Mouse (Mus musculus): Measurements from ENCODE around the gene Cdk10.
"Not testable (repeated sequence)": the region's sequence is repeated elsewhere in the genome, so short reads cannot be mapped to it uniquely, and the experiment has no call there.

The Cdk10 gene

GRCm38 (mm10) chr8:123233760-123234159 lies 9.1 kb downstream of the Cdk10 start:
- DNase-seq, result no peak

DNA sequence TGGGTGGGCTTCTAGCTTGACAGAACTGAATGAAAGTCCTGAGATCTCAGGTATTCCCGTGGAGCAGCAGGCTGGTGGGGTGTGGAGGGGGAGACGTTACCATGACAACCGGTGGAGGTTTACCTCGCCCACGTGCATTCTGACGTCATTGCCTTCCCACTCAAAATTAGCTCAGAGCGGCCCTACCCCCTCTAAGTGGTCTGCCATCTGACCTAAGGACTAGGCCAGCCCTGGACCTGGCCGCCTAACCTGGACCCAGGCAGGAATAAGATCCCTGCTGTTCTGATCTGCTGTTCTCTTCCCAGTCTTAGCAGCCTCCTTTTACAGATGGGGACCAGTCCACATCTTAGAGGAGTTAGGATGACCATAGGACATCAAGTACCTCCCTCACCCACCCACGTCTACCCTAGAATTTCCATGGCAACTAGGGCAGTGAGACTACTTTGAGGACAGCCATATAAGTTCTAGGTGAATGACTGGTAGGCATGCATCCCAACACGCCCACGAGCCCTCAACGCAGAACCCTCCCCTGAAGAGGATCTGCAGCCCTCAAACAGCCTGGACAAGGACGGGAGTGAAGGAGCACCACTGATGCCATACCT lies 10.4 kb downstream of the Cdk10 start:
- DNase-seq, result no peak

GRCm38 (mm10) chr8:123235520-123236497 lies 11.2 kb downstream of the Cdk10 start, which contains the start of gene Spata2l:
Spata2l (minus strand) TSS chr8:123236233.
- peak; percentile 95 for DNase-seq

DNA sequence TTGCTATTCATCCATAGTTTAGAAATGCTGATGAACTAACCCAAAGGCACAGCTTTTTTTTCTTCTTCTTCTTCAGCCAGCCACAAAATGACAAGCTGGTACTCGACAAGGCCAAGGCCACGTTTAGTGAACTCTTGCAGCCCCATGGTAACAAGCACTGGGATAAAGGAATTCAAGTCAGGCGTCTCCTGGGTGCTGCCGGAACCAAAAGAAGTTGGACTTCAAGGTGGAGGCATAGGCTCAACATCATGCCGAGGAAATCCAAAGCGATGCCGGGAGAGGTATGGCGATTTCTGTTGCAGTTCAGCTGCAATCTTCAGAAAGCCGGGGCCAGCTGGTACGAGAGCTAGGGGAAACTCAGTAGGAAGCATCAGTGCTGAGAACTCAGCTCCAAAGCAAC lies 14.8 kb downstream of the Cdk10 start:
- DNase-seq, result no peak

DNA sequence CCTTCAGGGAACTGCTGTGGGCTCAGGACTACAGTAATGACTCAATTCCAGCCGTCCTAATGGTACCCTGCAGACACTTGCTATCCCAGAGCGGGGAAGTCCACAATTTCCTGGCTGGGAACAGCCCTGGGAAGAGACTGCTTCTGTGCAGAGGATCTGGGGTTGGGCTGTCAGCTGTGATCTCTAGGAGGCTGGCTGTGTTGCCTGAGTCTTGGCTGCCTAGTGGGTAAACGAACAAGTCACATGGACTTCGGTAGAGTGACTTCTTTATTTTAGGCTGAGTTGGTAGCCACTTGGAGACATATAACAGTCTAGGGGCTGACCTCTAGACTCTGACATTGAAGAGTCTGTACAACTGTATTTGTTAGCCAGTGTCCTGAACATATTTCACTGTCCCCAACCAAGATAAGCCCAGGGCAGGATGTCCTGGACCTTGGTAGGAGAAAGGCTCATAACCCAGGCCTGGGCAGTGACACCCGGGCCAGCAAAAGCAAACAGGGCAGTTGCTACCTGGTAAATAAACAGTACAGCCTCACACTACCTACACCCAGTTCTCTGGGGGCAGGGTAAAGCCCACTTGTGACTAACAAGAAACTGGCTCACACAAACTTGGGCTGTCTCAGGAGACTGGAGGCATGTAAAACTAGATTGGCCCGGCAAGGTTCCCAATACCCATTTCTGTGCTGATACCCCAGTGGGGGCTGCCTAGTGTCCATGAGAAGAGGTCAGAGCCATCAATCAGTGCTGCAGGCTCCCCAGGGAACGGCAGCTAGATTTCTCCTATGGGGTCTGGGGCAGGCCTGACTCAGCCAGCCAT lies 17.7 kb downstream of the Cdk10 start:
- no peak for DNase-seq

DNA sequence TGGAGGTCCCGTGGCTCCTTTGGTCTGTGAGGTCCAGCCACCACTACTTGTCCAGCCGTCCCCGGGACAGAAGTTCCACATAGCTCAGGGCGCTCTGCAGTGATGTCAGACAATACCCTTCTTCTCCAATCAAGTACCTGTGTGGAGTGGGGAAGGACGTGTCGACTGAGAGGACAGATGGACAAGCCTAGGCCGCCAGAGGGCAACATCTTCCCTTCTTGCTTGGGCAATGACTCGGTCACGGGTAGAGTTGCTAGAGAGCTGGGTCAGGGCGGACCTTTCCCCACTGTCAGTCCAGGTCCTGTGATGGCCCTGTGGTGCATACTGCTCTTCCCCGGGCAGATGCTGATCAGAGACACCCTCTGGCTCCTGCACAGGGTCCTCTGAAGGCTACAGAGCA lies 18.4 kb downstream of the Cdk10 start:
- DNase-seq, result no peak

GRCm38 (mm10) chr8:123244382-123244781 lies 19.7 kb downstream of the Cdk10 start:
- DNase-seq, result peak; percentile 63 to 68

DNA sequence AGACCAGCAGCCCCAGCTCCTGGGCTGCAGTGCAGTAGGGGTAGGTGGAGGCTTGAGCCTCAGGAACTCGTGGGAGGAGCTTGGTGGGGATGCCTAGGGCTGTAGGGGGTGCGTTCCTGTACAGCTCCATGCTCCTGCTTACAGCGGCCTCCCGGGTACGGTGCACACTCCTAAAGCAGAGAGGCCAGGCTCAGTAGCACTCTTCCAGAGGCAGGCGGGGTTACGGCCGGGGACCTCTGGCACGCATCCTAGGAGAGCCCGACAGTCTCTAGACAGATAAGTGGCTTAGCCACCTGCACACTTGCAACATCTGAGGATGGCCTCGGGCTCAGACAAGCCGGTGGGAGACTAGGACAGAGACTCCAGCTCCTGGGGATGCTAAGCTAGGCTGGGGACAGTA lies 20.9 kb downstream of the Cdk10 start:
- DNase-seq, result no peak

GRCm38 (mm10) chr8:123247748-123248147 lies 23.1 kb downstream of the Cdk10 start:
- no peak for DNase-seq

DNA sequence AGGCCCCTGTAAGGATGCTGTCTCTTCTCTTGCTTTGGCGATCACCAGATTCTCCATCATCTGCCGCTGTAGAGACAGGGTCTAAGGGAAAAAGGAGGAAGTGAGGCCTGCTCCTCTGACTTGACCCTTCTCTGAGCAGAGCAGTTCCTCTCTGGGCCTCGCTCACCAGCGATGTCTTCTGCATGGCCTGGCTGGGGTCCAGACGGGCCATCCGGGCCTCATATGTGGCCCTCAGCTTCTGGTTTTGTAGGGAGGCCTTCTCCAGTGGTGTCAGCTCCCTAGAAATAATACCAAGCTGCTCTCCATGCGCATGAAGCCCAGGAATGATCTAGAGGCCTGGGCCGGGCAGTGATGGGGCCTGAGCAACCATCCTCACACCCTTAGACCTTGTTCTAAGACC lies 24.0 kb downstream of the Cdk10 start:
- no peak for DNase-seq

DNA sequence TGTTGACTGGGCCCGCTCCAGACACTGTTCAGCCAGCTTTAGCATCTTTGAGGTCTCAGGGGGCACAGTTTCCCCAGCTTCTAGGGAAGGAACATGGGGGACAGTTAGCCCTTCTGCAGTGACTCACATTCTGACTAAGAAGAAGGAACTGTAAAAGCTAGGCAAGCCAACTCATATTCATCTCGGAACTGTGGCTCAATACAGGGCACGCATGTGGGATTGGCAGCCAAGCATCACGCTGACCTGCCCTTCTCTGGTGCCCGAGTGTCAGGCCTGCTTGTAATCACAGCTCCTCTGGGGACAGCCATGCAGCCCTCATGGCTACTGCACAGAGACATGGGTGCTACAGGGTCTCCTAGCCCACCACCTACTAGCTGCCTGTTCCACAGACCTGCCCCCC lies 26.3 kb downstream of the Cdk10 start:
- no peak for DNase-seq

GRCm38 (mm10) chr8:123252925-123253324 lies 28.3 kb downstream of the Cdk10 start:
- no peak for DNase-seq

- DNase-seq, result peak; percentile 30 to 35
Observed at GRCm38 (mm10) chr8:123253451-123254098, 28.9 kb downstream of the Cdk10 start.

- DNase-seq, result peak; percentile 73 to 82
Observed at GRCm38 (mm10) chr8:123254099-123254885, 29.6 kb downstream of the Cdk10 start, which contains the start of the genes Zfp276 and Vps9d1. Zfp276 (plus strand) TSS chr8:123254195. Vps9d1 (minus strand) TSS chr8:123254348.

- DNase-seq, result no peak
Observed at GRCm38 (mm10) chr8:123255170-123255569, 30.5 kb downstream of the Cdk10 start.

DNA sequence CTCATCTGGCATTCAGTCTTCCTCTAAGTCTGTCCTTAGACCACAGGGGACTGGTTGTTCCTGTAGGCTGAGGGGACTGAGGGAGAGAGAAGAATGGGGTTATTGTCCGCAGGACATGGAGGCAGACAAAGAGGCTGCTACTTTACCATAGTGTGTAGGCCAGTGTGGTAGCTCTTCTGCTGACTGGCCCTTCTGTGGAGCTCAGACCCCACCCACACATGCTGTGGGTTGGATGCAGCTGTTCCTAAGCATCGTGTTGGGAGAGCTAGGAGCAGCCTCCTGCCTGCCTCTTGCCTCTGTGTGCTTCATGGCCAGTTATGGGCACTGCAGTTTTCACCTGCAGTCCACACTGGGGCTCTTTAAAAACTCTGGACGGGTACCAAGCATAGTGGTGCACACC lies 32.5 kb downstream of the Cdk10 start:
- DNase-seq, result no peak

DNA sequence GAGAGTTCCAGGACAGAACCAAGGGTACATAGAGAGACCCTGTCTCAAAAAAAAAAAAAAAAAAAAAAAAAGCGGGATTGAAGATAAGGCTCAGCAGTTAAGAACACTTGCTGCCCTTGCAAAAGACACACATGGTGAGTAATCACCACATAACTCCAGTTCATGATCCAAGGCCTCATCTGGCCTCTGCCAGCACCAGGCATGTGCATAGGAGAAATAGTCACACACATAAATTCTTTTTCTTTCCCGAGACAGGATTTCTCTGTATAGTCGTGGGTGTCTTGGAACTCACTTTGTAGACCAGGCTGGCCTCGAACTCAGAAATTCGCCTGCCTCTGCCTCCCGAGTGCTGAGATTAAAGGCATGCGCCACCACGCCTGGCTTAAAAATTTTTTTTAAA lies 33.0 kb downstream of the Cdk10 start:
- not testable (repeated sequence) for DNase-seq

DNA sequence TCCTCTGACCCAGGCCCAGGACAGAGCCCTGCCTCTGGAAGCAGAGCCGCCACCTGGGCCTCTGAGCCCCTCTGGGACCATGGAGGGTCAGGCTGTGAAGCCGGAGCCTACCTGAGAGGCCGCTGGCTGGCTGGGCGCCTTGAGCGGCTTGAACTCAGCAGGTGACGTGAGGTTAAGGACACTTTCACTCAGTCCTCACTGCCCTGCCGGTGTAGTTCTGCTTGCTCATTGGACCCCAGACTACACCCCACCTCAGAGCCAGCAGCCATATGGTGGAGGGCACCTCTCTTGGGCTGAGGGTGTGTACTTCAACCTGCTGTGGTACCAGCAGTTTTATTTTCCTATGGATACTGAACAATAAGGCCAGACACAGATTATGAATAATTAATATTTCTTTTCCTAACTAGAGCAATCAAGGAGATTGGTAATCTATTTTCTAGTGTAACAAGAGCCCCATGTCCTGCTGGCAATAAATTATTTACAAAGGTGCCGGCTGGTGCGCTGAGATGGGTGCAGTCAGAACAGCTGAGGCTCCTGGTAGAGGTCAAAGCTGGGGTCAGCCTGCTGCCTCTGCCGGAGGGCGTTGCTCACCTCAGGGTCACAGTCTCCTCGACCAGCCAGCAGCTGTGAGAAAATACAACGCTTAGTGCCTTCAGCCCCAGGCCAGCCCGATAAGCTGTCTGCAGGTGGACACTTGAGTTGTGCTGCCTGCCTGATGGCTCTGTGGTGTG lies 43.4 kb downstream of the Cdk10 start:
- DNase-seq, result peak; percentile 57 to 62

DNA sequence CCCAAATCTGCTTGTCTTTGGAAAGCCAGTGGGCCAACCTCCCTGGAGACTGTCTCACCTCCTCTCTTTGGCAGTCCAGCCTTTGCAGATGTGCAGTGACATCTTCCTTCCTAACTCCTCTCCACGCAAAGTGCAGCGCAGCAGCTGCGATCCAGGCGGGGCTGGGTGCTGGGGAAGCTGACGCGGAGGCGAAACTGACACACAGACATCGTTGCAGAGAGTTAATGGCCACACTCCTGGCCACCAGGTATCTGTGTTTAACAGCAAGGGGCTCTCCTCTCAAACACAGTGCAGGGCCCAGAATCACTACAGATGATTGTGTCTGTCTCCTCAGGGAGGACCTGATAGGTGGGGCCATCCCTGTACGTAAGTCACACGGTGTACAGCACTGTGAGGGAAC lies 46.5 kb downstream of the Cdk10 start:
- DNase-seq, result no peak

- peak; percentile 36 to 39 for DNase-seq
Observed at GRCm38 (mm10) chr8:123271901-123272300, 47.3 kb downstream of the Cdk10 start.

- no peak for DNase-seq
Observed at GRCm38 (mm10) chr8:123274447-123274846, 49.8 kb downstream of the Cdk10 start.

All from kidney, adult 8-10 months (tissue).